Mouse (Mus musculus) MEL-GATA-1-ER (cell line): ENCODE results near the gene Raver1.
A peak's percentile ranks its signal among the peaks of the same experiment; 100 is the strongest.

Experiments
- DNase-seq: peaks from one replicate; pipeline ENCODE4 v3.0.0-alpha.2; 2012; ENCODE audit warnings: low read depth; ENCODE audit errors: extremely low read depth

Gene Raver1

GRCm38 (mm10) chr9:21043563-21043962, 48.2 kb downstream of the Raver1 start:
- peak; percentile 53 for DNase-seq

- peak; percentile 77 for DNase-seq
Measured at GRCm38 (mm10) chr9:21041308-21041707, 50.5 kb downstream of the Raver1 start.

GRCm38 (mm10) chr9:21039779-21040178, 52.0 kb downstream of the Raver1 start:
- peak; percentile 90 for DNase-seq

GRCm38 (mm10) chr9:21037481-21037891, 54.3 kb downstream of the Raver1 start:
- DNase-seq = no peak

GRCm38 (mm10) chr9:21036666-21037065, 55.1 kb downstream of the Raver1 start:
- no peak for DNase-seq

GRCm38 (mm10) chr9:21036161-21036560, 55.6 kb downstream of the Raver1 start:
- DNase-seq = no peak

- no peak for DNase-seq
Measured at GRCm38 (mm10) chr9:21035586-21035985, 56.2 kb downstream of the Raver1 start.

GRCm38 (mm10) chr9:21034481-21035085, 57.2 kb downstream of the Raver1 start:
- no peak for DNase-seq

- peak; percentile 95 for DNase-seq
Measured at GRCm38 (mm10) chr9:21033136-21033535, 58.7 kb downstream of the Raver1 start.

- DNase-seq = no peak
Measured at GRCm38 (mm10) chr9:21032491-21032890, 59.3 kb downstream of the Raver1 start.

GRCm38 (mm10) chr9:21031896-21032351, 59.9 kb downstream of the Raver1 start, which contains the start of gene Icam5:
Gene Icam5, plus strand, starts transcription at chr9:21032073.
- peak; percentile 62 for DNase-seq

- peak; percentile 85 for DNase-seq
Measured at GRCm38 (mm10) chr9:21031251-21031895, 60.4 kb downstream of the Raver1 start.

- peak; percentile 100 for DNase-seq
Measured at GRCm38 (mm10) chr9:21030781-21031250, 61.0 kb downstream of the Raver1 start.

GRCm38 (mm10) chr9:21030055-21030600, 61.7 kb downstream of the Raver1 start:
- DNase-seq = peak; percentile 77

- peak; percentile 94 for DNase-seq
Measured at GRCm38 (mm10) chr9:21029291-21030054, 62.3 kb downstream of the Raver1 start, which contains the start of gene Icam4. Gene Icam4, plus strand, starts transcription at chr9:21029373.

- no peak for DNase-seq
Measured at GRCm38 (mm10) chr9:21028560-21029110, 63.2 kb downstream of the Raver1 start.

- DNase-seq = no peak
Measured at GRCm38 (mm10) chr9:21027774-21028290, 64.0 kb downstream of the Raver1 start.

GRCm38 (mm10) chr9:21026849-21027248, 65.0 kb downstream of the Raver1 start:
- DNase-seq = no peak

GRCm38 (mm10) chr9:21025258-21025810, 66.5 kb downstream of the Raver1 start:
- no peak for DNase-seq
